Mouse (Mus musculus) cortical plate, adult 2 months (tissue): ENCODE data around the gene Ralgps2.

Source experiments
- CTCF ChIP-seq: fragments of 200-500 bp; IDR thresholded peaks from 2 replicates; pipeline ENCODE4 v1.5.1; 2011; ENCODE audit warnings: mild to moderate bottlenecking, control low read depth, low read length; ENCODE audit not compliant: insufficient read depth; ENCODE audit errors: extremely low read depth
- POLR2A ChIP-seq: fragments of 200-500 bp; IDR thresholded peaks from 2 replicates; pipeline ENCODE4 v1.6.1; 2011; ENCODE audit warnings: mild to moderate bottlenecking, low read length, control low read depth; ENCODE audit not compliant: insufficient read depth; ENCODE audit errors: extremely low read depth

- TF ChIP-seq POLR2A (no peak), CTCF (no peak)
Observed at GRCm38 (mm10) chr1:156910948-156911347, 28.5 kb downstream of the Ralgps2 start.
